Mouse (Mus musculus): Measurements from ENCODE around the gene Ninj1.

DNA sequence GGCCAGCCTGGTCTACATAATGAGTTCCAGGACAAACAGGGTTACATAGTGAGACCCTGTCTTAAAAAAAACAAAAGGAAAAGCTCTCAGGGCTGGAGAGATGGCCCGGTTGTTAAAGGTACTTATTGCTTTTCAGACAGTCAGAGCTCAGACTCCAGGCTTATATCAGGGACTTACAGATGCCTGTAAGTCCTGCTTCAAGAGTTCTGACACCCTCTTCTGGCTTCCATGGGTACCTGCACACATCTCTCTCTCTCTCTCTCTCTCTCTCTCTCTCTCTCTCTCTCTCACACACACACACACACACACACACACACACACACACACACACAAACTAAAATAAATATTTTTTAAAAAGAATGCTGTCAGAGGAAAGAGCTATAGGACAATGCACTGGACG lies 26.0 kb upstream of the Ninj1 start:
- TF ChIP-seq CTCF (IDR thresholded peaks at IDR 0.05 in 2 of 3, conservative IDR thresholded peaks at IDR 0.05 in 1 of 3; ENCODE audit: control insufficient read depth in 1 of 3, insufficient read depth in 1 of 3, low read depth in 2 of 3, low read length in 3 of 3, poor library complexity in 1 of 3, severe bottlenecking in 1 of 3): peak in 1 of 3 experiments; percentile 3; a peak in 1 of 6 replicates
- no peak for TF ChIP-seq RCOR1 (IDR thresholded peaks at IDR 0.05; ENCODE audit: low read depth, low read length)
- no peak for TF ChIP-seq E2F4 (IDR thresholded peaks at IDR 0.05; ENCODE audit: borderline replicate concordance, low read depth, low read length)
- no peak for TF ChIP-seq KAT2A (conservative IDR thresholded peaks at IDR 0.05; ENCODE audit: low read depth, low read length)
- no peak for TF ChIP-seq SMC3 (IDR thresholded peaks at IDR 0.05; ENCODE audit: low read depth, low read length)
- no peak for TF ChIP-seq HCFC1 (IDR thresholded peaks at IDR 0.05; ENCODE audit: low read depth, low read length)
- TF ChIP-seq USF1 (IDR thresholded peaks at IDR 0.05; ENCODE audit: low read depth, low read length): no peak
- TF ChIP-seq MEF2A (IDR thresholded peaks at IDR 0.05; ENCODE audit: extremely low read depth, insufficient replicate concordance, low read depth, low read length, poor library complexity, severe bottlenecking): no peak
- TF ChIP-seq MXI1 (IDR thresholded peaks at IDR 0.05; ENCODE audit: low read depth, low read length): no peak
- no peak for TF ChIP-seq ZKSCAN1 (IDR thresholded peaks at IDR 0.05; ENCODE audit: low read depth, low read length)

Measured in MEL (cell line).